Mouse (Mus musculus) embryonic facial prominence, embryonic 12.5 days (tissue): ENCODE measurements around the gene Gm20458. TPM values are rescaled to one million over a fixed set of nuclear protein-coding genes. Genes with fewer than 3 reads are reported as not detected.

ENCODE experiments used
- ATAC-seq: fragments of 200-750 bp; cut with Nextera tagmentation; 2 replicates; pipeline ENCODE4 v1.8.0; 2017; ENCODE audit not compliant: insufficient number of reproducible peaks, insufficient read depth, low FRiP score, low TSS enrichment
- H3K27ac ChIP-seq: fragments of 300-500 bp; sonication (generic); 2 replicates; pipeline ENCODE4 v1.5.1; 2016; ENCODE audit warnings: mild to moderate bottlenecking
- H3K27me3 ChIP-seq: fragments of 300-500 bp; sonication (generic); 2 replicates; pipeline ENCODE4 v1.6.1; 2016; ENCODE audit warnings: mild to moderate bottlenecking, moderate library complexity
- H3K36me3 ChIP-seq: fragments of 300-500 bp; sonication (generic); 2 replicates; pipeline ENCODE4 v1.6.1; 2016; ENCODE audit warnings: mild to moderate bottlenecking
- H3K4me1 ChIP-seq: fragments of 300-500 bp; sonication (generic); 2 replicates; pipeline ENCODE4 v1.6.1; 2016
- H3K4me2 ChIP-seq: fragments of 300-500 bp; sonication (generic); replicated peaks from 2 replicates; pipeline ENCODE4 v1.6.1; 2016; ENCODE audit warnings: mild to moderate bottlenecking, moderate library complexity
- H3K4me3 ChIP-seq: fragments of 300-500 bp; sonication (generic); 2 replicates; pipeline ENCODE4 v1.5.1; 2016; ENCODE audit warnings: mild to moderate bottlenecking
- H3K9ac ChIP-seq: fragments of 300-500 bp; sonication (generic); 2 replicates; pipeline ENCODE4 v1.6.1; 2016; ENCODE audit warnings: mild to moderate bottlenecking, moderate library complexity
- H3K9me3 ChIP-seq: fragments of 300-500 bp; sonication (generic); 2 replicates; pipeline ENCODE4 v1.6.1; 2016; ENCODE audit warnings: mild to moderate bottlenecking, moderate library complexity
- WGBS: fragments of 180-500 bp; shearing (Covaris S2); methylation state at CpG from one replicate; pipeline ENCODE4 v1.1.7; 2016; 5-methylcytosine and 5-hydroxymethylcytosine counted together
- polyA plus RNA-seq: library from polyadenylated mRNA; unstranded; fragments of >200 nt; fragmentation: Nextera tagmentation; extraction: Ambion mirVana; gene quantifications from 2 replicates; pipeline ENCODE4 v1.2.1, GENCODE M21; 2016

Gm20458 gene
- 6.1 and 6.5 TPM in 2 replicates for polyA plus RNA-seq

- H3K9ac ChIP-seq, result peak within 1 kb of the TSS; percentile 79
- ATAC-seq, result peak; percentile 99
- H3K27me3 ChIP-seq, result no peaks in the 10 kb centered on the region
- peak within 1 kb of the TSS; percentile 86 for H3K4me3 ChIP-seq
- peak within 1 kb of the TSS; percentile 79 for H3K4me2 ChIP-seq
- H3K36me3 ChIP-seq, result peaks cover 19% of the 10 kb centered on the region
- H3K9me3 ChIP-seq, result no peaks in the 10 kb centered on the region
- WGBS, result under 1% methylated on average over 76 of the region's 79 CpGs
- H3K27ac ChIP-seq, result peak within 1 kb of the TSS; percentile 30
- H3K4me1 ChIP-seq, result peaks cover 22% of the 10 kb centered on the region
Observed at GRCm38 (mm10) chr2:164460745-164461551, at the start of gene Gm20458. Gene Gm20458, plus strand, starts transcription at chr2:164460967.

DNA sequence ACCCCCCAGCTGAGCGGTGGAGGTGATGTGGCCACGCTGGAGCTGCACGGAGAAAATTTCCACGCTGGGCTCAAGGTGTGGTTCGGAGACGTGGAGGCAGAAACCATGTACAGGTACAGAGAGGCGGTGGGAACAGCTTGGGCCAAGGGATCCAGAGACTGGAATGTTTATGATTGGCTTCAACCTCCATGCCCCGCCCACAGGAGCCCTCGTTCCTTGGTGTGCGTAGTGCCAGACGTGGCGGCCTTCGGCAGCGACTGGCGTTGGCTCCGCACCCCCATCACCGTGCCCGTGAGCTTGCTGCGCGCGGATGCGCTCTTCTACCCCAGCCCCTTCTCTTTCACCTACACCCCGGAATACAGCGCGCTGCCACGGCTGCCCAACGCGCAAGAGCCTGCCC, 46.6 kb upstream of the Gm20458 start:
- Histone ChIP-seq H3K4me3 (peak overlapping the region; percentile 15; the same call in 1 of the 2 replicates), H3K27me3 (peaks cover 38% of the 10 kb centered on the region), H3K9me3 (no peaks in the 10 kb centered on the region), H3K9ac (no peak overlapping the region), H3K4me1 (peaks cover 6% of the 10 kb centered on the region; the same call in 1 of the 2 replicates), H3K4me2 (peak overlapping the region; percentile 50), H3K36me3 (no peaks in the 10 kb centered on the region), H3K27ac (no peak overlapping the region)
- no peak for ATAC-seq
- 24% methylated on average over 28 of the region's 28 CpGs for WGBS

GRCm38 (mm10) chr2:164414581-164414980, 46.2 kb upstream of the Gm20458 start:
- no peaks in the 10 kb centered on the region for H3K9me3 ChIP-seq
- H3K4me1 ChIP-seq, result peaks cover 6% of the 10 kb centered on the region; the same call in 1 of the 2 replicates
- H3K4me3 ChIP-seq, result peak overlapping the region; percentile 15; the same call in 1 of the 2 replicates
- no peaks in the 10 kb centered on the region for H3K36me3 ChIP-seq
- H3K27me3 ChIP-seq, result peaks cover 34% of the 10 kb centered on the region
- peak overlapping the region; percentile 50 for H3K4me2 ChIP-seq
- WGBS, result 65% methylated on average over 10 of the region's 10 CpGs
- no peak overlapping the region for H3K27ac ChIP-seq
- no peak overlapping the region for H3K9ac ChIP-seq
- ATAC-seq, result no peak; the same call in 1 of the 2 replicates

DNA sequence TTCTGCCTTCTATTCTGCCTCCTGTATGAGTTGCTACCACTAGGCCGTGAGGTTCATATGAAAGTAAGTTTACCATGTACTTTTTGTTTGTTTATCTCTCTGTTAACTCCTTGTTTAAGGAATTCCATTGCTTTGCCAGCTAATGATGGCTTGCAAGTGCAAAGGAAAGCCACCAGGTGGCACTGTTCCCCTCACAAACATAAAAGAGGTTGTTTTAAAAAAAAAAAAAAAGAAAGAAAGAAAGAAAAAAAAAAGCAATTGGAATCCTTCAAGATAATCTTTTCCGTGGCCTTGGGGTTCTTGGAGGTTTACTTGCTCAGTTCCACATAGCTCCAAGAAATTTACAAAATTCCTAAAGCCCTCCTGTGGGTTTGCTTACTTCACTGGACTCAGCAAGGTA, 43.6 kb upstream of the Gm20458 start:
- Histone ChIP-seq H3K36me3 (no peaks in the 10 kb centered on the region), H3K4me1 (peaks cover 10% of the 10 kb centered on the region; the same call in 1 of the 2 replicates), H3K9me3 (no peaks in the 10 kb centered on the region), H3K4me3 (no peak overlapping the region), H3K27ac (no peak overlapping the region), H3K9ac (no peak overlapping the region), H3K27me3 (peaks cover 20% of the 10 kb centered on the region), H3K4me2 (no peak overlapping the region)
- no peak for ATAC-seq
- 0% methylated on average over 2 of the region's 2 CpGs for WGBS

GRCm38 (mm10) chr2:164418308-164418875, 42.4 kb upstream of the Gm20458 start:
- WGBS, result 26% methylated on average over 3 of the region's 3 CpGs
- H3K9me3 ChIP-seq, result no peaks in the 10 kb centered on the region
- no peak overlapping the region for H3K4me2 ChIP-seq
- H3K27me3 ChIP-seq, result peaks cover 17% of the 10 kb centered on the region
- no peak for ATAC-seq
- H3K9ac ChIP-seq, result no peak overlapping the region
- peaks cover 10% of the 10 kb centered on the region; the same call in 1 of the 2 replicates for H3K4me1 ChIP-seq
- no peak overlapping the region for H3K4me3 ChIP-seq
- no peak overlapping the region for H3K27ac ChIP-seq
- H3K36me3 ChIP-seq, result no peaks in the 10 kb centered on the region

DNA sequence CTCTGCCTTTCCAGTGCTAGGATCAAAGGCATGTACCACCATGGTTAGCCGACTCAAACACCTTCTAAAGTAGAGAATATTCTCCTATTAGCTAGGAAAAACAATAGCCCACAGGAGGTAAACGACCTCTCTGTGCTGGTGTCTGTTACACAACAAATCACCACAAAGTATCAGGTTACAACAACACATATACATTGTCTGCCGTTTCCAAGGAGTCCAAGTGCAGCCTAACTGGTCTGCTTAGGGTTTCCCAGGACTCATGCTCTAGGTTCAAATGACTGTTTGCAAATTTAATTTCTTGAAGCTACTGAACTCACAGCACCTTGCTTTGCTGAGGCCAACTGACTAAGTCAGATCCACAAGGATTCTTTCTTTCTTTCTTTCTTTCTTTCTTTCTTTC, 41.3 kb upstream of the Gm20458 start:
- no peak overlapping the region for H3K9ac ChIP-seq
- WGBS, result 0% methylated on average over 3 of the region's 3 CpGs
- H3K36me3 ChIP-seq, result peaks cover 4% of the 10 kb centered on the region; the same call in 1 of the 2 replicates
- peaks cover 4% of the 10 kb centered on the region; the same call in 1 of the 2 replicates for H3K4me1 ChIP-seq
- ATAC-seq, result no peak
- H3K9me3 ChIP-seq, result no peaks in the 10 kb centered on the region
- peaks cover 6% of the 10 kb centered on the region for H3K27me3 ChIP-seq
- no peak overlapping the region for H3K27ac ChIP-seq
- H3K4me3 ChIP-seq, result no peak overlapping the region
- no peak overlapping the region for H3K4me2 ChIP-seq

GRCm38 (mm10) chr2:164421306-164421705, 39.5 kb upstream of the Gm20458 start:
- WGBS, result 85% methylated on average over 7 of the region's 7 CpGs
- H3K27me3 ChIP-seq, result no peaks in the 10 kb centered on the region
- H3K9ac ChIP-seq, result no peak overlapping the region
- H3K36me3 ChIP-seq, result peaks cover 5% of the 10 kb centered on the region; the same call in 1 of the 2 replicates
- 0 out of 2 replicates have a peak, but pooled peaks cover 4% of the 10 kb centered on the region for H3K4me1 ChIP-seq
- no peak for ATAC-seq
- H3K9me3 ChIP-seq, result no peaks in the 10 kb centered on the region
- no peak overlapping the region for H3K4me3 ChIP-seq
- H3K27ac ChIP-seq, result no peak overlapping the region
- no peak overlapping the region for H3K4me2 ChIP-seq

DNA sequence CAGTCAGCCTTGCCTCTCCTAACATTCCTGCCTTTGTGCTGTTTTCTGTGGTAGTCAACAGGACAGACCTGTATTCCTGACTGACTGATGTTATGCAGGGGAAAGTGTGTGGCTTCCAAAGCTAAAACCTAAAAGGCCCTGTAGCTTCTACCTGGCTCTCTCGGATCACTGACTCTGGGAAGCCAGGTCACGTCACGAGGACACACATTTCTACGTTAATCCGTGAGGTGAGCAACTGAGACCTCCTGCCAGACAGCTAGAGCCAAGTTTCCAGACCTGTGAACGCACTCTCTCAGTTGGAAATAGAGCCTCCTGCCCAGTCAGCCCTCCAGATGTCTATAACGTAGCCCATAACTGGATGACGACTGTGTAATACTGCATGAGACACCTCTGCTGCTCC, 38.8 kb upstream of the Gm20458 start:
- H3K4me3 ChIP-seq, result no peak overlapping the region
- H3K27me3 ChIP-seq, result no peaks in the 10 kb centered on the region
- peaks cover 11% of the 10 kb centered on the region for H3K36me3 ChIP-seq
- H3K4me2 ChIP-seq, result no peak overlapping the region
- no peak overlapping the region for H3K9ac ChIP-seq
- 79% methylated on average over 8 of the region's 8 CpGs for WGBS
- no peak overlapping the region for H3K27ac ChIP-seq
- H3K9me3 ChIP-seq, result no peaks in the 10 kb centered on the region
- H3K4me1 ChIP-seq, result 0 out of 2 replicates have a peak, but pooled peaks cover 4% of the 10 kb centered on the region
- no peak for ATAC-seq

GRCm38 (mm10) chr2:164422675-164423393, 37.9 kb upstream of the Gm20458 start:
- Histone ChIP-seq H3K27me3 (no peaks in the 10 kb centered on the region), H3K4me1 (0 out of 2 replicates have a peak, but pooled peaks cover 4% of the 10 kb centered on the region), H3K36me3 (peaks cover 17% of the 10 kb centered on the region), H3K4me2 (no peak overlapping the region), H3K27ac (no peak overlapping the region), H3K9me3 (no peaks in the 10 kb centered on the region), H3K9ac (no peak overlapping the region), H3K4me3 (no peak overlapping the region)
- ATAC-seq, result no peak
- WGBS, result 88% methylated on average over 15 of the region's 15 CpGs

DNA sequence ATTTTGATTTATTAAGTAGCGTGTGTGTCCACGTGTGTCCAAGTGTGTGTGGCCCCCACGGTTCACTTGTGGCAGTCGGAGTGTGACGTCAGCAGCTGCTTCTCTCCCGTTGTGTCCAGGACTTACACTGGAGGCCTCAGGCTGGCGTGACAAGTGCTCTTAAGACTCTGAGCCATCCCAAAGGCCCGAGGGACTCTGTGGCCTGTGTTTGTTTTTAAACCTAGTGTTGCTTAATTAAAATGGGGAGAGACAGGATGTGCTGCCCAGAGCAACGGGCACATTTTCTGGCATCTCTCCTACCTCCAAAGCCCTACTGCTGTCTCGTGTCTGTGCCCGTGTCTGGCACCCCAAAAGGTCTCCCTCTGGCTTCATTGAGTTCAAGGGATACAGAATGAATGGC, 37.3 kb upstream of the Gm20458 start:
- 85% methylated on average over 11 of the region's 11 CpGs for WGBS
- no peak overlapping the region for H3K4me2 ChIP-seq
- H3K4me1 ChIP-seq, result 0 out of 2 replicates have a peak, but pooled peaks cover 4% of the 10 kb centered on the region

GRCm38 (mm10) chr2:164424406-164424805, 36.4 kb upstream of the Gm20458 start:
- WGBS, result 88% methylated on average over 8 of the region's 8 CpGs
- no peak overlapping the region for H3K4me2 ChIP-seq
- H3K4me1 ChIP-seq, result 0 out of 2 replicates have a peak, but pooled peaks cover 4% of the 10 kb centered on the region
- no peak overlapping the region for H3K4me3 ChIP-seq
- H3K27me3 ChIP-seq, result no peaks in the 10 kb centered on the region
- ATAC-seq, result no peak
- peaks cover 25% of the 10 kb centered on the region for H3K36me3 ChIP-seq
- H3K9me3 ChIP-seq, result no peaks in the 10 kb centered on the region
- H3K27ac ChIP-seq, result no peak overlapping the region
- no peak overlapping the region for H3K9ac ChIP-seq

More for the DNA sequence above, 37.3 kb upstream of the Gm20458 start:
- no peak overlapping the region for H3K9ac ChIP-seq
- no peak overlapping the region for H3K4me3 ChIP-seq
- H3K27me3 ChIP-seq, result no peaks in the 10 kb centered on the region
- H3K9me3 ChIP-seq, result no peaks in the 10 kb centered on the region
- H3K27ac ChIP-seq, result no peak overlapping the region
- ATAC-seq, result no peak
- H3K36me3 ChIP-seq, result peaks cover 19% of the 10 kb centered on the region
